Mouse (Mus musculus): ENCODE results near the gene Chmp1a.
"Not testable (repeated sequence)": the region's sequence is repeated elsewhere in the genome, so short reads cannot be mapped to it uniquely, and the experiment has no call there.

Chmp1a gene

DNA sequence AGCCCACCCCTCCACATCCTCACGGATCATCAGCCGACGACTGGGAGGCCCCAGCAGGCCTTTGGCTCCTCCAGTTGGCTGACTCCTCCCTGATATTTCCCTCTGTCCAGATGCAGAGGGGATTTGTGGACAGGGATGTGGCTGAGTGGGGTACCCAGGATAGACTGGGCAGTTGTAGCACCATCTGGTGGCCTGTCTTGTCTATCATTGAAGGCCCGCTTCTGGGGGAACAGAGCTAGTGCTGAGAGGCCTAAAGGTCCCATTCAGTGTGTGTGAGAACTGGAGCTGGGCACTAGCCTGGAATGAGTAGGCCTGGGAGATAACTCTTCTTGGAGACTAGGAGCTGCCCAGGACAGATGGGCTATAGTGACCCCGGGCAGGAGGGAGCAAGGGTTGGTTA, 19.2 kb upstream of the Chmp1a start:
- DNase-seq (ENCODE audit: low spot score): no peak

DNA sequence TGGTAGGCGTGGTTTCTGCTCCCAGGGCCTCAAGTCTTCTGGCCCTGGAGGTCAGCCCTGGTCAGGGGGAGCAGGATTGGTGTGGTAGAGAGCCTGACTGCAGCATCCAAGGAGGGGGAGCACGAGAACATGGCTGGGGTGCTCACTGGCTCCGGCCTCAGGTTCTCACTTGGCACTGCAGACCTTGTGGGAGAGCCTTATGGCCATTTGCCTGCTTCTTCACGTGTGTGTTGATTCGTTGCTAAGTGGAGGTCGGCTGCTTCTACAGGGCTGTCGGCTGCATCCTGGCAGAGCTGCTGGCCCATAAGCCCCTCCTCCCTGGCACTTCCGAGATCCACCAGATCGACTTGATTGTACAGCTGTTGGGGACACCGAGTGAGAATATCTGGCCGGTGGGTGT, 17.8 kb upstream of the Chmp1a start:
- DNase-seq (ENCODE audit: low spot score): not testable (repeated sequence)

DNA sequence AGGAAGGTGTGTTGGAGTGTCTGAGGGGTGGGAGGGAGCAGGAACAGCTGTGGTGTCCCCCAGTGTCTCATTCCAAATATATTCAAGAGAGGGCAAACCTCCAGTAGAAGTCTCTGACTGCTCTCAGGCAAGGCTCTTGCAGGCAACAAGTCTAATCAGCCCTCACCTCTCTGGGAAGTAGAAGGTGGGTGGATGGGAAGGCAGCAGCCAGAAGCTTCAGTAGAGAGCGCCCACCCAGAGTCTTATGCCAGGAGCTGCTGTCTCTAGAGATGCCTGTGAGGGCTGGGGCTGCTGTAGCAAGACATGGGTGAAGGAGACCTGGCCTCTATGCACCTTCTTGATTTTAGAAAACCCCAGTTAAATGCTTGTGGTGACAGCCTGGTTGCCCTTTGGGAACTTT, 15.9 kb upstream of the Chmp1a start:
- no peak for DNase-seq (ENCODE audit: low spot score)

DNA sequence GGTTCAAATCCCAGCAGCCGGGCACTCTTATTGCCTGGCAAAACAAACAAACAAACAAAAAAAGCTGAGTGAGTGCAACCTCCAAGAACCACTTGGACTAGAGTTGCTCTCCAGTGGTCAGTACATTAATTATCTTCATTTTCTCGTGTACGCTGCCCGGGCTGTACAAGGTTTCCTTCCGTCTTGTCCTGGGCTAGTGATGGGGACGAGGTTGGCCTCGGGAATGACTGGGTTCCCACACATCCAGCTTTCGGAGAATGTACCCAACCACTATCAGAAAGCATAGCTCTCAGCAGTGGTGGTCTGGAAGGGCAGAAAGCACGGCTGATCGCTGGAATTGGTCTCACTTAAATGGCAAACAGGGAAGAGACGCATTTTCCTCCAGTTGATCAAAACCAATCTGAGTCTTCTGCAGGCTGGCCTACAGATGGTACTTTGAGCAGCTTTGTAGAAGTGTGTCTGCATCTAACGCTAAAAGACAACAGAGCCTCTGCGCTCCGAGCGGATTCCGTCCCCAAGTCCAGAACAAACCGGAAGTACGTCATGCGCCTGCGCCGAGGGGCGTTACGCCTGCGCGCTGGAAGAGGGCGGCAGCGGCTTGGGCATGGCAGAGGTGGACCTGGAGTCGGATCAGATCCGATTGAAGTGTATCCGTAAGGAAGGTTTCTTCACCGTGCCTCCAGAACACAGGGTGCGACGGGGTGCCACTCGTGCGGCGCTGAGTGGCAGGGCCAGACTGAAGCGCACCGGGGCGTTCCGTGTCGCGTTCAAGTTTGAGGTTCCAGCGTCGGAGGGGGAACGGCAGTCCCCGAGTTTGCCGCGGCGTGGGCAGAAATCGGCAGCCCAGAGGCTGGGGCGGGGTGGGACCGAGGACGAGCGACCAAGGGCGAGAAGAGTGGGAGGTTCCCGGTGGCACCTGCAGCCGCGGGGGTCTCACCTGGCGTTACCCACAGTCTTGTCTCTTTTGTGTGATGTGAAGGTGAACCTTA, 12.0 kb upstream of the Chmp1a start, which contains the start of gene Cdk10:
Cdk10 (plus strand) TSS at position 565 of the 989 bp plus-strand sequence.
- peak; percentile 92 for DNase-seq (ENCODE audit: low spot score)

DNA sequence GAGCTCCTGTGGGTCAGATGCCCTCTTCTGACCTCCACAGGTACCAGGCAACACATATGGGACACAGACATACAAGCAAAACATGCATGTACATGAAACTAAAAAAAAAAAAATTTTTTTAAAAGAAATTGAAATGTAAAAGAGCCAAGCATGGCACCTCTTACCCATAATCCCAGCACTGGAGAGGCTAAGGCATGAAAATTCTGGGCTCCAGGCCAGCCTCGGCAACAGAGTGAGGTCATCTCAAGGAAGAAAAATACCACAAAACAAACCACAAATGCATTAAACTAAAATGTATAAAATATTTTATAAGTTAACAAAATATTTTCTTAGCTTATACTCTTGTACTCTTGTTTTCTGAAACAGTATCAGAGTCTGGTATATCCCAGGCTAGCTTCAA, 8.4 kb upstream of the Chmp1a start:
- no peak for DNase-seq (ENCODE audit: low spot score)

DNA sequence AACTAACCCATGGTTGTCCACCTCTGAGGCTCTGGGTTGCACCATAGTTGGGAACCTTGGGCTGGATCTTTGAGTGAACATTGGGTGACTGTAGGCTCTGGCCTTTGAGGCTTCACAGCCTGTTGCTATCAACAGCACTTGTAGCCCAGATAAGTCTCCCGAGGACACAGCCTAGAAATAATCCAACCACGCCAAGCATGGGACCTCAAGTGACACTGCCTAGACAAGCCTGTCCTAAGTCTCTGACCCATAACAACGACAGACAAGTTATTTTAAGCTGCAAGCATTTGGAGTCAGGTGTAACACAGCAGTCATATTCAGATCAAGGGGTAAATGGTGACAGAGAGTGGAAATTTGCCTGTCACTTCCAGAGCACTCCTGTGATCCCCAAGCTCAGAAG, 2.9 kb upstream of the Chmp1a start:
- DNase-seq (ENCODE audit: low spot score): no peak

DNA sequence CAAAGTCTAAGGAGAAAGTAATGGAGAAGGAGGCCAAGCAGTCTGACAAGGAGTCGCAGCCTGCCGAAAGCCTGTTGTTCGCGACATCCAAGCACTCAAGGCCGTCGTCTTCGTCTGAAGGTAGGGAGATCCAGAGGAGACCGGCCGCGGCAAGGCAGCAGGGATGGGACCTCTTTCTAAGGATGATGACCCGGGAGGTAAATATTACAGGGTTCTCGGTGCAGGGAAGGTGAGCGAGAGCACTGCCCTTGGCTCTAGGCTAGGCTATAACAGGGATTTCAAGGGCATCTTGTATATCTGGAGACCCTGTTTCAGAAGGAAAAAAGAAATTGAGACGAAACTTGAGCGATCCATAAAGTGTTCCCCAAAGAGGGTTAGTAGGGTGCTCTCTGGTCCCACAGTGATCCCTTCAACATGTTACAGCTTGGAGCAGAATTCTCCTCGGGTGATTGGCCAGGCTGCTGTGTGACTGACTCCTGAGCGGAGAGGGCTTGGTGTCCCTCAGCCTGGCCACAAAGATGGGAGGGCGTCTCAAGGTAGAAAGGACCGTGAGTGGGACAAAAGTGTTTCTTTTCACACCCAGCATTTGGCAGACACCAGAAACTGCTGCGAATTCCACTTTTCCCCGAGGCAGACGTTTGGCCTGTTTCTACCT, 682 bp upstream of the Chmp1a start:
- no peak for DNase-seq (ENCODE audit: low spot score)

DNA sequence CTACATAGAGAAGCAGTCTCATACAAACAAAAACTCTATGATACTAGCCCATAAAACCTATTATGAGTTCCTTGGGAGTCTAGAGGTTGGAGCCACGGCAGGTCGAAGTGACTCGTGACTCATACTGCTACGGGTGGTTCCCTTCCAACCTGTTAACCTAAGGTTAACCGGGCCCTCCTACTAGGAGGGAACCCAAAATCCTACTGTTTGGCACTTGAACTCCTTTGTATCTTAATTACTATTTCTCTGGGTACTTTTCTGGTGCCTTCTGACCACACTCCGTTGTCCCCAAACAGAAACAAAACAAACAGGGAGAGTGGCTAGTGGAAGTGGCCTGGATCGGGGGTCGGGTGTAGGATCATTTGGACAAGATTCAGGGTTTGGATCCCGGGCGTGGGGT, 687 bp downstream of the Chmp1a start:
- no peak for DNase-seq (ENCODE audit: low spot score)

DNA sequence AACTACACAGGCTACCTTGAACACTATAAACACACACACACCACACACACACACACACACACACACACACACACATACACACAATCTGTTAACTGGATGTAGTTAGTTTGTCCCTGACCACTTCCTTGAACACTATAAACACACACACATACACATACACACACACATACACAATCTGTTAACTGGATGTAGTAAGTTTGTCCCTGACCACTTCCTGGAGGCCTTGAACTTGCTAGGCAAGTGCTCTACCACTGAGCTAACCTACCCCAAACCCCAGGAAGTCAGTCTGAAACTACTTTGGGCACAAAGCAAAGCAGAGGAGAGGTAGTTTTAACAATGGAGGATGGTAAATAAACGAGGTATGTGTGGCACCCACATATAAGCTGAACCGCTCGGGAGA, 9.0 kb downstream of the Chmp1a start:
- no peak for DNase-seq (ENCODE audit: low spot score)

DNA sequence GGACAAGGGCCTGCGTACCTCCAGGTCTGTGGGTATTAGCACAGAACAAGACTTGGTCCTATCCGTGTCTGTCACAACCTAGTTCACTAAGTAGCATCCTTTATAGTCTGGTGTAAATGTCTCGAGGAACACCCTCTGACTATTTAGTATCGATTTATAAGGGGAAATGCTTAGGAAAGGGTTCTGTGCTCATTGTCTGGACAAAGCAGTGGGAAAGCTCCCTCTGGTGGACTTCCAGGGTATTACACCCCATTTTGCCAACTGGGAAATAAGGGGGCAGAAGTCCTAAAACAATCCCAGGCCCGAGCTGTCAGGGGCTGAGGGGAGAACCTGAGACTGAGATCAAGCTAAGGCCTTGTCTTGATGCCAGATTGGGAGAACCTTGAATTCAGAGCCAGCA, 10.3 kb downstream of the Chmp1a start:
- DNase-seq (ENCODE audit: low spot score): peak; percentile 46

DNA sequence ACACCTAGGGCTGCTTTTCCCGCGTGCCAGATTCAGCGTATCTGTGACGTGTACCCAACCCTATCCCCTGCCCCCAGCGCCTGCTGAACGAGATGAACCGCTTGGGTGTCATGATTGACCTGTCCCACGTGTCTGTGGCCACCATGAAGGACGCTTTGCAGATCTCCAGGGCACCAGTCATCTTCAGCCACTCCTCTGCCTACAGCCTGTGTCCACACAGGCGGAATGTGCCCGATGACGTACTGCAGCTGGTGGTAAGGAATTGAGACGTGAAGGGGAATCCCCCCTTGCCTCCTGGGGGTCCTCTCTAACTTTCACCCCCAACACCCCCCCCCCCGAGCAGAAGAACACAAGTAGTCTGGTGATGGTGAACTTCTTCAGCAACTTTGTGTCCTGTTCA, 12.7 kb downstream of the Chmp1a start:
- DNase-seq (ENCODE audit: low spot score): no peak

DNA sequence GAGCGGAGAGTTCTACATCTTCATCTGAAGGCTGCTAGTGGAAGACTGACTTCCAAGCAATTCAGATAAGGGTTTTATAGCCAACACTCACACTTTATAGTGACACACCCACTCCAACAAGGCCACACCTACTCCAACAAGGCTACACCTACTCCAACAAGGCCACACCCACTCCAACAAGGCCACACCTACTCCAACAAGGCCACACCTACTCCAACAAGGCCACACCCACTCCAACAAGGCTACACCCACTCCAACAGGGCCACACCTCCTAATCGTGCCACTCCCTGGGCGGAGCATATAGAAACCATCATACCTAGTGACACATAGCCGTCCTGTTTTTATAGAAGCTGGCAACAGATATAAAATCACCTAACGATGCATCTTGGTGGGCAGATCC, 15.5 kb downstream of the Chmp1a start:
- not testable (repeated sequence) for DNase-seq (ENCODE audit: low spot score)

DNA sequence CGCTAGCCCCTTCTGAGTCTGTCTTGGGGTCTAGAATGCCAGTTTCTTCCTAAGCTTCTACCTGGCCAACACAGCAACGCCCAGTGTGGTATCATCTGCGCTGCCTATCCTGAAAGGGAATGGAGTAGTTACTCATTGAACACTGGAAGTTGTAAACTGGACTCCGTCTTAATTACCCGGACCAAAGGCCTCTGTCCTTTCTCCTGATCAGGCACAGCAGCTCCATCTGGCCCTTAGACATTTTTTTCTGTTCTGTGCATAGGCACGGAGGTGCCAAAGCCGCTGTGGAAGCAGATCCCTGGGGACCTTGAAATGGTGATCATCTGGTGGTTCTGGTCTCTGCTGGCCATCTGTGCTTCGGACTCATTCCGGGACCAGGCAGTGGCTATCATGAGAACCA, 18.8 kb downstream of the Chmp1a start:
- no peak for DNase-seq (ENCODE audit: low spot score)

DNA sequence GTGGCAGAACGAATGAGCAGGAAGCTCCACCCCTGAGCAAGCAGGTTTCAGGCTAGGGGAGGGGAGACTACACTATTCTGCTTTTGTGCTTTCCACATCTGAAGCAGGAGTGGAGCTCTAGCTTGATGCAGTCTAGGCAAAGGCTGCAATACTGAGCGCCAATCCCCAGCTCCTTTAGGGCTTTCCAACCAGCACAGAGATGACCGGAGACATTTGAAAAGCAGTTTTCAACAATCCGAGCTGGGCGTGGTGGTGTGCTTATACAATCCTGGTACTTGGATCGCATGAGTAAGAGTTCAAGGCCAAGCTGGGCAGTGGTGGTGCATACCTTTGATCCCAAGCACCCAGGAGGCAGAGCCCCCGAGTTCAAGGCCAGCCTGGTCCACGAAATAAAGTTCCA, 20.7 kb downstream of the Chmp1a start:
- no peak for DNase-seq (ENCODE audit: low spot score)

DNA sequence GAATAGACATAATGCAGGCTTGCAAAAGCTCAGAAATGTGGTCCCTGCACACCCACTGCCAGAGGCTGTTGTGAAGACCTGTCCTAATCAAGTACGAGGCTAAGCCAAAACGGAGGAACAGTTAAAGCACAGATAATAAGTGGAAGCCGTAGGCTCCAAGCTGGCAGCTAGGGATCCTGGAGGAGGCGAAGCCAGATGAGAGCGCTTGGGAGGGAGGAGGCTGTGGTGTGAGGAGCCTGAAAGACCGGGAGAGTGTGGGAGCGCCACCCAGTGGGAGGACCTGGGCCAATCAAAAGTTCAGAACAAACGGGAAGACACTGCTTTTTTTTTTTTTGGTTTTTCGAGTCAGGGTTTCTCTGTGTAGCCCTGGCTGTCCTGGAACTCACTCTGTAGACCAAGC, 21.9 kb downstream of the Chmp1a start:
- DNase-seq (ENCODE audit: low spot score): peak; percentile 81

DNA sequence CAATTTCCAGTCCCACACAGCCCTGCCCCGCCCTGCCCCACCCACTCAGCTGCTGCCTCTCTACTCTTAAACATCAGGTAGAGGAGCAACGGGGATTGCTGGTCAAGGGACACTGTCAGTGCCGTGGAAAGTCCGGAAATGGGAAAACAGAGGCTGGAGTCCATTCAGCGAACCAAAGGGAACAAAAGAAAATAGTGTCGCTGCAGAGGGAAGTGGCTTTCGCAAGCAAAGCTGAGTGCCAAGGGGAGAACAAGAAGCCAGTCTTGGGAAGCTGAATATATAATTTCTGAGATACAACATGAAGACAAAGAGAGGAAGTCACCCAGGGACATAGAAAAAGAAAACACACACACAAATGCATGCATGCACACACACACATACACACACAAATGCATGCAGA, 23.7 kb downstream of the Chmp1a start:
- no peak for DNase-seq (ENCODE audit: low spot score)

DNA sequence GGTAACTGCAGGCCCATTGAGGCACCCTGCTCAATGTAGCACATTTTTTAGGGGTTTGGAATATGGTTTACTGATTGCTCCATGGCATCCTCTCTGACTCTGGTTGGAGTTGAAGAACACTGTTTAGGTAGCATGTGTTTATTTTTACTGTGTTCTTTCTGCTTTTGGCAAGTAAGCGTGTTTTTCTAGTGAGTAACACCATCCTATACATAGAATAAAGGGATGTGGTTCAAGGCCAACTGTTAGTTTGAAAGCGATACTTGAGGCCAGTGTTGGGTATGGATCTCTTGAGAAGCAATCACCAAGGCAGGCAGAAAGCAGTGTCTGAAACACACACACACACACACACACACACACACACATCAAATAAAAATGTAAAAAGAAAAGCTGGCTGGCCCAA, 24.6 kb downstream of the Chmp1a start:
- DNase-seq (ENCODE audit: low spot score): no peak

DNA sequence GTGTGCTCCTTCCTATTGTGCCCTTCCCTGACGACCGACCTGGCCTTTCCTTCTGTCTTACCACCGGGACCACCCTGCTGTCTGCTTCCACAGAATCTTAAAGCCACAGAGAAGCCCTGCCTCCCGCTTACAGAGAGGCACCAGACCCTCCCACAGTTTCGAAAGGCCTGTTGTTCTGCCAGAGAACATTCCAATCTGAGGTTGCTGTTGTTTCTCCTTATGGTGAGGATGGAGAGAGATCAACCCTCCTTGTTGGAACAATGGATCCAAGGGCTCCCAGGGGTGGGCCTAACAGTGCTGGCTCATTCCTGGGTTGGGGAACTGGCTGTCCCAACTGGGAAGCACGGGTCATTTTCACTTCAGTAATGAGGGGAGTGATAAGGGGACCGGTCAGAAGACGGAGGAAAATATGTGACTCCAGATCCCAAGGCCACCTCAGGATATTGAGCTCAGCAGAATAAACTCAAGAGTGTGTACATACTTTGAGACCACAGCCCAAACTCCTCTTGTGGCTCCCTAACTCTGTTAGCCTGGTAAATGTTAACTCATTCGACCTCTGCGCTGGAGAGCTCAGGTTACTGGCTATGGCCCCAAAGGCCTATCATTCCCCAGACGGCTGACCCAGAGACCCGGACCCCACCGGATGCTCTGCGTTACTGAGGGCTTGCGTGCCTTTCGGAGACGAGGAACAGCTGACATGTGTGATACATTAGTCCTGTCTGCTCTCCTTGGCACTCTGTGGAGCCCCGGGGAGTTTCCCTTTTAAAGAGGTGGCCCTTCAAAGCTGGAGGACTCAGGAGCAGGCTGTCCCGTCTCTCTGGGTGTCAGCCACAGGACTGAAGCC, 26.8 kb downstream of the Chmp1a start, which contains the start of gene Dpep1:
Dpep1 (plus strand) TSS at position 677 of the 844 bp plus-strand sequence.
- DNase-seq (ENCODE audit: low spot score): peak; percentile 31

DNA sequence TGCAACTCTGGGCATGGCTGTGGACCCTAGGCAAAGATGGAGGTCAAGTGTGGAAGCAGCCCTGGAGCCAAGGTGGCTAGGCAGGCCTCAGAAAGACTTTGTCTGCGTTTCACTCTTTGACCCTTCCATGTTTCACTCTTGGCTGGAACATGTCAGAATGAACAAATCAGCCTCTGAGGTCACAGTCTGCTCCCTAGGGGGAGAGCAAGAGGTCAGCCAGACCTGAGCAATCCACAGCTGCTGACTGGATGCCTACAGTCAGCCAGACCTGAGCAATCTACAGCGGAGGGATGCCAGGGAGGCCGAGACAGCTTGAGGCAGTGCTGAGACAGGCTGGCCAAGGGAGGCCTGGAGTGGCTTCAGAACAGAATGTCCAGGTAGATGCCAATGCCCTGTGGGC, 31.2 kb downstream of the Chmp1a start:
- DNase-seq (ENCODE audit: low spot score): peak; percentile 30

DNA sequence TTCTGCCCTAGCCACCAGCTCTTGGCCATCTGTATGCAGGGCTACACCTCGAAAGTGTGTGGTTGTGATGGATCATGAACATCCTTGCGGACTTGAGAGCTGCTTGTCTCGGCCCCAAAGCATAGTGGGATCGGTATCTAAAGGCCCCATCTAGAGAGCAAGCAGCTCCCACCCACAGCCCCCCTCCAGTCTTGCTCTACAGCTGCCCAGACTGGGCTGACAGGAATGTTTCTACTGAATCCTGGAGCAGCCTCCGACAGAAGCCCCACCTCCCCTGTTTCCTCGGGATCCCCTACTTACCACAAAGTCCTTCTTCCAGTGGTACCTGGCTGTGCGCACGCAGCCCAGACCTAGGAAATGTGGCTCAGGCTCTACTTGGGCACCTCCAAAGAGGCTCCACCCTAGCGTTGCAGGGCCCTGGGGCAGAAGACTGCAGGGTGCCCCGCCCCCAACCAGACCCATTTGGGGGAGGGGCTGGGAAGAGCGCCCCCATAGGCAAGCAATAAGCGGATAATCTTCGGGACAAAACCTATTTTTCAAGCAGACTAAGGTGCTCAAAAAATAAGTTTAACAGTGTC, 54.6 kb downstream of the Chmp1a start, which contains the start of gene Sult5a1:
Sult5a1 (minus strand) TSS at position 428 of the 578 bp plus-strand sequence.
- peak; percentile 21 for DNase-seq (ENCODE audit: low spot score)

DNA sequence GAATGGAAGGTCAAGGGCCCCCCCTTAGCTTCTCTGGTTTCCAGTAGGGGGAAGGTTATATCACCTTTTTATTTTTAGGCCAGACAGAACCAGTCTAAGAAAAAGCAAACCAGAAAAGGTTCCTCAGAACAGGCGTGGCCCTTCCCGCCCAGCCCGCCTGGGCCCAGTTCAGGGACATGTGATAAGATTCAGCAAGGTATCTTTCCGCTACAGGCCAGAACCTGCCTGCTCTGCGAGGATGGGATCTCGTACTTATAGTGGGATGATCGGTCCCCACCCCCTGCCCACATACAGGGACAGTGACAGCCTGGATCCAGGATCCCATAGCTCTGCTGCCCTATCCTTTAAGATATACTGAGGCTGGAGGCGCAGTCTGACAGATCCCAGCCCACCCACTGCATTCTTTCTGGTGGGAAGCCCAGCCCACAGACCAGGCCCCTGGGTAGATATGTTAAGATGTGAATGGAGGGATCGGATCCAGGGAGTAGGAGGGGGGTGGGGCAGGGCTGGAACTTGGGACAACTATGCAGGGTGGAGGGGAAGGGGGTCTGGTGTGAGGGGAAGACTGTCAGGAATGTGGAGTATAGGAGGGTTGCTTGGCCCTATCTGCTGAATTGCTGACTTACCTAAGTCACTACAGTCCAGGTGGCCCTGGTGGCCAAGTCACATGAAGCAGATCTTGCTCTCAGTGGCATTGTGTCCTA, 56.3 kb downstream of the Chmp1a start:
- DNase-seq (ENCODE audit: low spot score): no peak
